Mouse (Mus musculus): ENCODE measurements at regions not wholly inside any gene's neighbourhood (a gene's known extent, or its start where the extent isn't known, plus 50 kb on each side); places are given as distances from the start of the nearest gene placed in this dataset.

GRCm38 (mm10) chr7:68682318-68682728 lies 66.7 kb downstream of the Arrdc4 start:
- TF ChIP-seq POLR2A (IDR thresholded peaks at IDR 0.05; ENCODE audit: borderline replicate concordance, extremely low read depth, low read depth, low read length) (no peak), CTCF (IDR thresholded peaks at IDR 0.05; ENCODE audit: insufficient read depth, low read length) (no peak)
